Mouse (Mus musculus) lung, postnatal 0 days (tissue): ENCODE results near the gene Eml3.

Source experiments
- CTCF ChIP-seq: IDR thresholded peaks from 2 replicates; pipeline ENCODE4 v1.5.1; 2016; ENCODE audit warnings: antibody characterized with exemption, mild to moderate bottlenecking
- EP300 ChIP-seq: IDR thresholded peaks from 2 replicates; pipeline ENCODE4 v1.6.1; 2016; ENCODE audit warnings: antibody characterized with exemption, mild to moderate bottlenecking, control low read depth

- no peak for TF ChIP-seq EP300
- no peak for TF ChIP-seq CTCF
These were observed 36.4 kb downstream of the Eml3 start for GRCm38 (mm10) chr19:8965771-8966170.
